Mouse (Mus musculus) ES-E14 (cell line): ENCODE results near the gene Fam19a1. TPM values are rescaled to one million over a fixed set of nuclear protein-coding genes. Genes with fewer than 3 reads are reported as not detected.
A peak's percentile ranks its signal among the peaks of the same experiment; 100 is the strongest.

Source experiments
- DNase-seq: peaks from one replicate; pipeline ENCODE4 v3.0.0-alpha.2; 2013; ENCODE audit warnings: low read depth, low spot score
- H3K27ac ChIP-seq: 2 replicates; pipeline ENCODE4 v1.5.1; 2012; ENCODE audit warnings: low read depth, mild to moderate bottlenecking, low read length, moderate library complexity, mixed read lengths; ENCODE audit not compliant: poor library complexity, insufficient read depth, severe bottlenecking
- H3K36me3 ChIP-seq: 2 replicates; pipeline ENCODE4 v1.6.1; 2012; ENCODE audit warnings: mild to moderate bottlenecking, low read length, moderate library complexity, mixed read lengths; ENCODE audit not compliant: control insufficient read depth, poor library complexity, insufficient read depth, severe bottlenecking
- H3K4me1 ChIP-seq, 2 experiments: fragments of 150-350 bp in 1 of 2; sonication (generic) in 1 of 2; 2 replicates each; pipeline ENCODE4 v1.6.1; 2012; ENCODE audit warnings: low read length in 2 of 2, mild to moderate bottlenecking in 1 of 2, mixed read lengths in 1 of 2; ENCODE audit not compliant: control insufficient read depth in 2 of 2, insufficient read depth in 2 of 2, poor library complexity in 1 of 2
- H3K4me3 ChIP-seq, 2 experiments: fragments of 150-350 bp in 1 of 2; sonication (generic) in 1 of 2; 2 replicates each; pipeline ENCODE4 v1.5.1; 2012; ENCODE audit warnings: low read length in 2 of 2, low read depth in 1 of 2, mild to moderate bottlenecking in 1 of 2, mixed read lengths in 1 of 2; ENCODE audit not compliant: insufficient read depth in 1 of 2, poor library complexity in 1 of 2, severe bottlenecking in 1 of 2
- H3K9ac ChIP-seq: 2 replicates; pipeline ENCODE4 v1.6.1; 2012; ENCODE audit warnings: low read depth, mild to moderate bottlenecking, low read length, mixed read lengths; ENCODE audit not compliant: poor library complexity, insufficient read depth, severe bottlenecking
- H3K9me3 ChIP-seq: fragments of 150-350 bp; sonication (generic); 2 replicates; pipeline ENCODE4 v1.6.1; 2012; ENCODE audit warnings: low read depth, mild to moderate bottlenecking, low read length; ENCODE audit not compliant: control insufficient read depth, insufficient read depth
- CHD2 ChIP-seq: IDR thresholded peaks from 2 replicates; pipeline ENCODE4 v1.6.1; 2014; ENCODE audit warnings: mild to moderate bottlenecking, low read depth, low read length, inconsistent platforms
- HCFC1 ChIP-seq: IDR thresholded peaks from 2 replicates; pipeline ENCODE4 v1.6.1; 2012; ENCODE audit warnings: low read length, inconsistent platforms, borderline replicate concordance; ENCODE audit not compliant: insufficient read depth
- MAFK ChIP-seq: IDR thresholded peaks from 2 replicates; pipeline ENCODE4 v1.6.1; 2014; ENCODE audit warnings: mild to moderate bottlenecking, low read depth, low read length, inconsistent platforms; ENCODE audit not compliant: insufficient read depth
- ZC3H11A ChIP-seq: IDR thresholded peaks from 2 replicates; pipeline ENCODE4 v1.6.1; 2012; ENCODE audit warnings: low read depth, mild to moderate bottlenecking, inconsistent platforms, low read length, borderline replicate concordance
- ZNF384 ChIP-seq: IDR thresholded peaks from 2 replicates; pipeline ENCODE4 v1.6.1; 2012; ENCODE audit warnings: low read depth, low read length, inconsistent platforms
- in situ Hi-C, 2 experiments: fragments of 600-800 bp; cut with MboI; formaldehyde crosslinking; loops; one replicate each; pipeline ENCODE4 v1.15.1; 2025; ENCODE audit warnings: low sequenced_read_pairs in 2 of 2, inconsistent platforms in 1 of 2; ENCODE audit not compliant: unreplicated experiment in 2 of 2
- total RNA-seq: library from RNA; depleted of rRNA; stranded (reverse); fragments of 300-350 nt; gene quantifications from 2 replicates; pipeline ENCODE4 v1.2.3, GENCODE M21; 2012

Fam19a1 gene
- total RNA-seq, 1 experiment, result not detected

DNA sequence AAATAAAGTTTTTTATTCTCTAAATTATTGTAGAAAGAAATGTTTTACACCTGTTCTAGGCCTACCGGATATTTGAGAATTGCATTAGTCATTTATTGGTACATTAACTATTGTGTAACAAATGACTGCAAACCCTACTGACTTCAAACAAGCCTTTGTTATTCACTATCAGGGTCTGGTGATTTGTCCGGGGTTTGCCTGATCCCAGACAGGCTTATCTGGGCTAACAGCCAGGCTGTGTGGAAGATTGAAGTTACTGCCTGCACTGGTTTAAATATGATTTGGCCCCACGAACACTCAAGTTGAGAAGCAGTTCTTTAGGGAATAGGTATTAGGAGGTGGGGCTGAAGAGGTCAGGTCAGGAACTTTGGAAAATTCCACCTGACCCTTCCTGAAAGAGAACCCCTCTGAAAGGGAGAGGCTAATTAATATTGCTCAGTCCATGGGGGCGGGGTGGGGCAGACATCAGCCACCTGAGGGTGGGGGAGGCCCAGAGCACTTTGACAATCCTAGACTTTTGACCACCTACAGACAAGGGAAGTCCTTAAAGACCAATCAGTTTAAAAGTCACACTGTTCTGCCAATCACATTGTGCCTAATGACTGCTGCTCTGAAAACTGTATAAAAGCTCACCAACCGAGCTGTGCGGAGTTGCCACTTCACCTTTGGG lies 344.8 kb downstream of the Fam19a1 start:
- in situ Hi-C loops, result no loop called here
- Histone ChIP-seq H3K9ac (no peak overlapping the region), H3K4me3 (no peak overlapping the region), H3K27ac (0 out of 2 replicates have a peak overlapping the region, but pooled peaks have one; percentile 47), H3K4me1 (peaks cover 0 to 15% of the 10 kb centered on the region in 2 experiments; a peak in 2 of 4 replicates), H3K36me3 (no peaks in the 10 kb centered on the region), H3K9me3 (no peaks in the 10 kb centered on the region)
- no peak for TF ChIP-seq ZNF384
- DNase-seq, result peak; percentile 20

DNA sequence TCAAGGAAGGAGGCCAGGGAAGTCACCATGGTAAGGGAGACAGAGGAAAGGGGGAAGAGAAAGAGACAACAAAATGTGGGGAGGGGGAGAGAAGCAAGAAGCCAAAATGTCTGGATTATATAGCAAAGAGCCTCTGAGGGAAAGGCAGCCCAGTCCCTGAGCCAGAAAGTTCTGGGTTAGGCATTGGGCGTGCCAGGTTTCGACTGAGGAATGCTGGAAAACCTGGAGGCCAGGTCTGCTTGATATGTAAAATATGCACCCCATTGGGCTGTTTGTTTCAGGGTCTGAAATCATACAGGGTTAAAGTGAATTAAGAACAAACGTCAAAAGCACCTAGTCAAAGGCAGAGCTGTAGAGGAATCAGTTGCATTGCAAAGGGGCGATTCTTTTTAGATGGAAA lies 346.1 kb downstream of the Fam19a1 start:
- Histone ChIP-seq H3K4me3 (no peak overlapping the region), H3K27ac (no peak overlapping the region; the same call in 1 of the 2 replicates), H3K9me3 (no peaks in the 10 kb centered on the region), H3K4me1 (peaks cover 0 to 15% of the 10 kb centered on the region in 2 experiments; a peak in 2 of 4 replicates), H3K9ac (no peak overlapping the region), H3K36me3 (no peaks in the 10 kb centered on the region)
- in situ Hi-C loops, result no loop called here
- TF ChIP-seq ZC3H11A (no peak), HCFC1 (no peak), CHD2 (no peak), MAFK (no peak), ZNF384 (no peak)
- peak; percentile 26 for DNase-seq

DNA sequence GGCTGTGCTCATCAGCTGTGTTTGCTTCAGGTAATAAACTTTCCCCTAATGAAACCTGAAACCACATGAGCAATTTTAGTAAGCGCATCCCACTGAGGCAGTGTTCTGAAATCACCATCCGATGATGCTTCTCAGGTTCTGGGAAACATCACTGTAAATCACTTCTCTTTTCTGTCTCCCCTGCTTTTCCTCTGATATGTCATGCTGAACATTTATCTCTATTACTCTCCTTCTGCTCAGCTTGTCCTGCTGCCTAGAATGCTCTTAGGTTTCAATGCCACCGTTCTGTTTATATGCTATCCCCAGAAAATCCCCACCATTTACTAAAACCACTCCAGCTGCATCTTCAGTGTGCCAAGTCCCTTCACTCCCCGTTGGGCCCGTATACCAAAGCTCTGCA lies 386.5 kb downstream of the Fam19a1 start:
- Histone ChIP-seq H3K4me1 (no peaks in the 10 kb centered on the region), H3K9me3 (no peaks in the 10 kb centered on the region), H3K9ac (no peak overlapping the region), H3K36me3 (no peaks in the 10 kb centered on the region), H3K4me3 (no peak overlapping the region), H3K27ac (no peak overlapping the region)
- in situ Hi-C loops, result no loop called here
- no peak for DNase-seq
- TF ChIP-seq ZC3H11A (no peak), ZNF384 (no peak), MAFK (no peak), CHD2 (no peak), HCFC1 (no peak)

DNA sequence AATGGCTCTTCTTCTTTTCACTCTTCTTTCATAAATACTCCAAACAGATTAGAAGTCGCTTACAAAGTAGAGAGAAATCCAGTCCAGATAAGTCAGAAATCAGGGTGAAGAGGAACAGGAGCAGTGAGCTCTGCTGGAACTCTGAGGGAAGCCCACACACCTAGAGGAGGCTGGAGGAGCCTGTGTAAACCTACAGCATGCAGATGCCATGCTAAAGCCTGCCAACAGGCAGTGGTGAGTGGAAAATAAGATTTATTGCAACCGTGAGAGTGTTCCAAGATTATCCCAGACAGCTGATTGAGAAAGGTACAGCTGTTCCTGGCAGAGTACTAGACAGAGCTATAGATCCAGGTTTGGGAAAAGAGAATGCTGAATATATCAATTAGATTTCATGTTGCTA lies 428.6 kb downstream of the Fam19a1 start:
- no peak overlapping the region for H3K4me3 ChIP-seq
- no peak for DNase-seq
- TF ChIP-seq ZC3H11A (no peak), HCFC1 (no peak), ZNF384 (no peak), MAFK (no peak), CHD2 (no peak)
- in situ Hi-C loops, result no loop called here
- H3K4me1 ChIP-seq, result no peaks in the 10 kb centered on the region
- no peak overlapping the region for H3K9ac ChIP-seq
- H3K27ac ChIP-seq, result no peak overlapping the region
- no peaks in the 10 kb centered on the region for H3K36me3 ChIP-seq
- H3K9me3 ChIP-seq, result no peaks in the 10 kb centered on the region

DNA sequence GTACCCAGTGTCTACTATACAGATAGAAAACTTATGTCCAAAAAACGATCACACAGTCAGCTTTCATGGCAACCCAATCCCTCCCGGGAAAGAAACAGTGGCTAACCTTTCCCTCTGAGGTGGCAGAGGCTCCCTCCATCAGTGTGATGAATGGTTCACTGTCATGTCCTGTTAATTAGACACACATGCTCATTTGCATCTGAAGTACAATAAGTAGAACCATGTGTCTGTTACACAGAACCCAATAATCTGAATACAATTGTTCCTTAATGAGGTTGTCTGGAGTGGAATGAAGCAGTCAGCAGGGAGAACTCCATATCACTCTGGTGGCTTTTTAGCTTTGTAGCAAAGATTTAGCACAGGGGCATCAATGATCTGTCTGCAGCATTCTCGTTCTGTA lies 431.9 kb downstream of the Fam19a1 start:
- H3K27ac ChIP-seq, result no peak overlapping the region
- no peaks in the 10 kb centered on the region for H3K4me1 ChIP-seq
- no peak overlapping the region for H3K9ac ChIP-seq
- DNase-seq, result no peak
- TF ChIP-seq MAFK (no peak), ZC3H11A (no peak), HCFC1 (no peak), CHD2 (no peak), ZNF384 (no peak)
- H3K9me3 ChIP-seq, result no peaks in the 10 kb centered on the region
- no peak overlapping the region for H3K4me3 ChIP-seq
- in situ Hi-C loops, result no loop called here
- H3K36me3 ChIP-seq, result no peaks in the 10 kb centered on the region
